In genomic region chr4:99650945-99651690, GRCm38 (mm10) we compare ENCODE assay signal across 8 mouse cellular contexts. TPM values are rescaled to one million over a fixed set of nuclear protein-coding genes. Genes with fewer than 3 reads are reported as not detected.
A peak's percentile ranks its signal among the peaks of the same experiment; 100 is the strongest.
DNase-seq lines count a peak whose midpoint lies in the region; ATAC-seq and TF ChIP-seq lines count a peak whose summit lies in the region.
"Had no signal": no experiment of that assay in that cellular context is flagged by ENCODE, and none has a peak within 500 bp of the region (broad histone marks: within the 10 kb centered on the region; RNA-seq: fewer than 3 reads in every experiment).

No protein-coding gene starts in this region.

- peak overlapping the region; percentile 22; the same call in 1 of the 2 replicates for H3K4me2 ChIP-seq in lung, postnatal 0 days (replicated peaks; ENCODE audit: low read depth, low read length)
- H3K4me2 ChIP-seq in forebrain, embryonic 11.5 days (ENCODE audit: low read depth, low read length, severe bottlenecking) = peak overlapping the region; percentile 38; the same call in 1 of the 2 replicates
- H3K4me2 ChIP-seq in hindbrain, embryonic 15.5 days = peak overlapping the region; percentile 43
- peak overlapping the region; percentile 36 for H3K4me2 ChIP-seq in neural tube, embryonic 14.5 days (ENCODE audit: low read depth, low read length)

- WGBS in lung, postnatal 0 days = 3% methylated on average over 53 of the region's 59 CpGs
- WGBS in forebrain, embryonic 11.5 days = 2% methylated on average over 57 of the region's 59 CpGs
- WGBS in hindbrain, embryonic 15.5 days = 6% methylated on average over 59 of the region's 59 CpGs
- 1% methylated on average over 59 of the region's 59 CpGs for WGBS in neural tube, embryonic 14.5 days

- H3K4me3 ChIP-seq in lung, postnatal 0 days (ENCODE audit: low read depth, low read length) = peak overlapping the region; percentile 8; the same call in 1 of the 2 replicates
- H3K4me3 ChIP-seq in forebrain, embryonic 11.5 days (ENCODE audit: low read depth, low read length) = peak overlapping the region; percentile 24; the same call in 1 of the 2 replicates
- H3K4me3 ChIP-seq in hindbrain, embryonic 15.5 days = peak overlapping the region; percentile 15
- H3K4me3 ChIP-seq in neural tube, embryonic 14.5 days (ENCODE audit: low read depth, low read length) = peak overlapping the region; percentile 11; the same call in 1 of the 2 replicates
- H3K4me3 ChIP-seq in left cerebral cortex, adult 2 months = no peak overlapping the region

- no peaks in the 10 kb centered on the region for H3K9me3 ChIP-seq in lung, postnatal 0 days (ENCODE audit: low read length)
- H3K9me3 ChIP-seq in forebrain, embryonic 11.5 days (ENCODE audit: control insufficient read depth, low read length) = no peaks in the 10 kb centered on the region
- no peaks in the 10 kb centered on the region for H3K9me3 ChIP-seq in hindbrain, embryonic 15.5 days
- H3K9me3 ChIP-seq in neural tube, embryonic 14.5 days (ENCODE audit: control insufficient read depth, low read length) = no peaks in the 10 kb centered on the region

- H3K27ac ChIP-seq in lung, postnatal 0 days (ENCODE audit: low read length) = no peak overlapping the region
- H3K27ac ChIP-seq in forebrain, embryonic 11.5 days (ENCODE audit: low read depth, low read length) = no peak overlapping the region
- 0 out of 2 replicates have a peak overlapping the region, but pooled peaks have one; percentile 20 for H3K27ac ChIP-seq in hindbrain, embryonic 15.5 days (replicated peaks)
- H3K27ac ChIP-seq in neural tube, embryonic 14.5 days (ENCODE audit: low read depth, low read length) = 0 out of 2 replicates have a peak overlapping the region, but pooled peaks have one; percentile 39
- no peak overlapping the region for H3K27ac ChIP-seq in left cerebral cortex, adult 2 months

- H3K9ac ChIP-seq in lung, postnatal 0 days (replicated peaks; ENCODE audit: low read depth) = no peak overlapping the region
- H3K9ac ChIP-seq in forebrain, embryonic 11.5 days (ENCODE audit: low read length) = no peak overlapping the region
- H3K9ac ChIP-seq in hindbrain, embryonic 15.5 days = no peak overlapping the region
- 0 out of 2 replicates have a peak overlapping the region, but pooled peaks have one; percentile 28 for H3K9ac ChIP-seq in neural tube, embryonic 14.5 days (replicated peaks; ENCODE audit: low read depth, low read length)

- 0 out of 2 replicates have a peak, but pooled peaks cover 3% of the 10 kb centered on the region for H3K4me1 ChIP-seq in lung, postnatal 0 days (ENCODE audit: insufficient read depth, low read depth, low read length)
- H3K4me1 ChIP-seq in forebrain, embryonic 11.5 days (replicated peaks; ENCODE audit: control insufficient read depth, insufficient read depth, low read length) = peaks cover 4% of the 10 kb centered on the region
- H3K4me1 ChIP-seq in hindbrain, embryonic 15.5 days (replicated peaks) = 0 out of 2 replicates have a peak, but pooled peaks cover 11% of the 10 kb centered on the region
- no peaks in the 10 kb centered on the region for H3K4me1 ChIP-seq in neural tube, embryonic 14.5 days (ENCODE audit: control insufficient read depth, insufficient read depth, low read length)

- DNase-seq in lung, postnatal 0 days (ENCODE audit: low spot score) = no peak
- no peak for DNase-seq in lung, postnatal 10 days
- DNase-seq in forebrain, embryonic 11.5 days (ENCODE audit: low spot score) = peak; percentile 69
- no peak for DNase-seq in left cerebral cortex, adult 2 months (ENCODE audit: extremely low spot score in 1 of 2, low spot score in 2 of 2)

- TF ChIP-seq EP300 in lung, postnatal 0 days (IDR thresholded peaks at IDR 0.05) = no peak

- no peak for TF ChIP-seq CTCF in lung, postnatal 0 days (IDR thresholded peaks at IDR 0.05)
- no peak for TF ChIP-seq CTCF in left cerebral cortex, adult 2 months (IDR thresholded peaks at IDR 0.05)

- no peaks in the 10 kb centered on the region for H3K36me3 ChIP-seq in lung, postnatal 0 days (ENCODE audit: insufficient read depth, low read length)
- no peaks in the 10 kb centered on the region for H3K36me3 ChIP-seq in forebrain, embryonic 11.5 days (ENCODE audit: control insufficient read depth, insufficient read depth, low read length)
- H3K36me3 ChIP-seq in hindbrain, embryonic 15.5 days = no peaks in the 10 kb centered on the region
- H3K36me3 ChIP-seq in neural tube, embryonic 14.5 days (ENCODE audit: control insufficient read depth, insufficient read depth, low read length) = no peaks in the 10 kb centered on the region

- intact Hi-C loops in left cerebral cortex, adult 2 months (cut with DNase I) = no loop called here

- H3K27me3 ChIP-seq in lung, postnatal 0 days (replicated peaks; ENCODE audit: insufficient read depth, low read length) = peaks cover 76% of the 10 kb centered on the region
- peaks cover 92% of the 10 kb centered on the region for H3K27me3 ChIP-seq in forebrain, embryonic 11.5 days (ENCODE audit: control insufficient read depth, insufficient read depth, low read length)
- peaks cover 86% of the 10 kb centered on the region for H3K27me3 ChIP-seq in hindbrain, embryonic 15.5 days
- peaks cover 47% of the 10 kb centered on the region for H3K27me3 ChIP-seq in neural tube, embryonic 14.5 days (ENCODE audit: control insufficient read depth, insufficient read depth, low read length)

- ATAC-seq in lung, postnatal 0 days = no peak
- ATAC-seq in forebrain, embryonic 11.5 days (replicated peaks; ENCODE audit: low FRiP score) = no peak
- no peak for ATAC-seq in hindbrain, embryonic 15.5 days (ENCODE audit: low FRiP score, low read depth)
- ATAC-seq in neural tube, embryonic 14.5 days (ENCODE audit: low read depth) = no peak
- ATAC-seq in erythroblast, adult 5-6 weeks (replicated peaks; ENCODE audit: low FRiP score, poor library complexity, severe bottlenecking) = no peak

RNA-seq across cellular contexts. Expression of gene Foxd3, which starts 5.0 kb away (rescaled TPM):
- polyA plus RNA-seq in lung, postnatal 0 days (2015; fragmentation: Nextera tagmentation; extraction: Ambion mirVana) = 0.05 TPM in 1 of 2 replicates, not detected in the other
- polyA plus RNA-seq in forebrain, embryonic 11.5 days (2014; fragmentation: Nextera tagmentation; extraction: Ambion mirVana) = 0.08 TPM in 1 of 2 replicates, not detected in the other
- polyA plus RNA-seq in hindbrain, embryonic 15.5 days (2015; fragmentation: Nextera tagmentation; extraction: Ambion mirVana) = 1.8 and 2.1 TPM in 2 replicates
- 2.5 and 3.2 TPM in 2 replicates for polyA plus RNA-seq in neural tube, embryonic 14.5 days (2014; fragmentation: Nextera tagmentation; extraction: Ambion mirVana)
- not detected in 2 replicates for total RNA-seq in erythroblast, adult 5-6 weeks (2015; ENCODE audit: low replicate concordance)
- total RNA-seq in erythroblast, adult 5-6 weeks (2017; ENCODE audit: low replicate concordance) = not detected in 2 replicates
- total RNA-seq in left cerebral cortex, adult 2 months (2021) = not detected
- total RNA-seq: left cerebral cortex, postnatal 36 days had no signal

Comparison
In these comparisons a context has a peak if more than half of its experiments do, and no peak if none do; other contexts are left out.
1. H3K27ac ChIP-seq: peak in hindbrain, embryonic 15.5 days (single experiment) and neural tube, embryonic 14.5 days (single experiment); none in lung, postnatal 0 days (single experiment), forebrain, embryonic 11.5 days (single experiment) and left cerebral cortex, adult 2 months (single experiment).
2. Peak in every context shown above with its lines, with median percentiles within 50 percentile points of each other: H3K4me2 ChIP-seq.